Mouse (Mus musculus): ENCODE results near the gene Zfp784. TPM values are rescaled to one million over a fixed set of nuclear protein-coding genes. Genes with fewer than 3 reads are reported as not detected.

Gene Zfp784
- 2.8 TPM for polyA plus RNA-seq (2014; fragmentation: Illumina TruSeq; extraction: RNeasy Lipid Tissue Mini Kit (QIAGEN cat#74804); ENCODE audit: insufficient read depth, low read depth, low replicate concordance)

DNA sequence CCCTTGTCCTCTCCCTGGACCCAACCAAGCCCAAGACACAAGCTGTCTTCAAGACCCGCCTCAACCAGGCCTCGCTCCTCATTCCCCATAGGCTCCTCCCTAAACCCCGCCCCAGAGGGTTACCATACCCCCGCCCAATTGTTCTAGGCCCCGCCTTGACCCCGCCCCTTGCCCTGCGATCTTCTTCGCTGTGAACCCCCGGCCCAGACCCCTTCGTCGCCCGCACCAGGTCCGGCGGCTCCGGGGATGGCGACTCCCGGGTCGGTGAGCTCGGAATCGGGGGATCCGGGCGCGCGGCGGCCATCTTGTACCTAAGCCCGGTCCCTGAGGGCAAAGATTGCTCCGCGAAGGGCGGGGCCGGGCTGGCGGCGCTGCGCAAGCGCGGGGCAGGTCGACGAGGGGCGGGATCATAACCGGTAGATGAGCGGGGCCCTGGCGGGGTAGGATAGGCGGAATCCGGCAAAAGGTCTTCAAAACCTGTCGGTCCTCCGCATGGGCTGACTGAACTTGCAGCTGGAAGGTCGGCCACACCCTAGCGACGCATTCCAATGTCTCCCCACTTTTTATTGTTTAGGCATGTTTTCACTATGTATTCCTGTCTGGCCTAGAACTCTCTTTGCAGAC, at the start of gene Zfp784:
Gene Zfp784, minus strand, starts transcription at position 338 of the 624 bp plus-strand sequence.

DNA sequence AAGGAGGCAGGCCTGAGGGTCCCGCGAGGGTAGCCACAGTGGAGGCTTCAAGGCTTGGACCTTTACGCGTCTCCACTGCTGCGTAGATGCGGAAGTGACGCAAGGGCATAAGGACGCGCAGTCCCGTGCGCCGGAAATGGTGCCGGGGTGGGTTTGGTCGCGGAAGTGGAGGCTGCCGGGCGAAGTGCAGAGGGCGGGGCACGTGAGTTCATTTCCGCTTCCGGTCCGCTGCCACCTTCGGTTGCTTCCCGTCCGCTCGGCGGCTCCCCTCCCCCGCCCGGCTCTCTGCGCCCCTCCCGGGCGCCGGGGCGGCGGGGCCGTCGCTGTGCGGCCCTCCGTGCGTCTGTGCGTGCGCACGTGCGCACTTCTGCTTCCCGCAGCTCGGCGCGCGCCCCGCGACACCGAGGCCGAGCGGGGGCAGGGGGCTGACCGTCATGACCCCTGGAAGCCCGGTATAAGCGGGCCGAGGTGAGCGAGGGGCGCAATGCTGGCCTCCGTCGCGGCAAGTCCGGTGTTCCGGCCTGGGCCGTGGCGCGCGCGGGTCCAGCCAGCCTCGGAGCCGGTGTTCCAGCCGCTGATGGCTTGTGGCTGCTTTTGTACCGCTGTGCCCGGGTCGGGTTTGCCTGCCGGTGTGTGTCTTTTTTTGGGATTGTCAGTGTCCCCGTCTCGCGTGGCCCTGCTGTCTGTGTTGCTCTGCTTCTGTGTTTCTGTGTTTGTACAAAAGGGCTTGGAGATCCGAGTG, 41.9 kb upstream of the Zfp784 start, which contains the start of gene Epn1:
Gene Epn1, plus strand, starts transcription at position 226 of the 742 bp plus-strand sequence.

DNA sequence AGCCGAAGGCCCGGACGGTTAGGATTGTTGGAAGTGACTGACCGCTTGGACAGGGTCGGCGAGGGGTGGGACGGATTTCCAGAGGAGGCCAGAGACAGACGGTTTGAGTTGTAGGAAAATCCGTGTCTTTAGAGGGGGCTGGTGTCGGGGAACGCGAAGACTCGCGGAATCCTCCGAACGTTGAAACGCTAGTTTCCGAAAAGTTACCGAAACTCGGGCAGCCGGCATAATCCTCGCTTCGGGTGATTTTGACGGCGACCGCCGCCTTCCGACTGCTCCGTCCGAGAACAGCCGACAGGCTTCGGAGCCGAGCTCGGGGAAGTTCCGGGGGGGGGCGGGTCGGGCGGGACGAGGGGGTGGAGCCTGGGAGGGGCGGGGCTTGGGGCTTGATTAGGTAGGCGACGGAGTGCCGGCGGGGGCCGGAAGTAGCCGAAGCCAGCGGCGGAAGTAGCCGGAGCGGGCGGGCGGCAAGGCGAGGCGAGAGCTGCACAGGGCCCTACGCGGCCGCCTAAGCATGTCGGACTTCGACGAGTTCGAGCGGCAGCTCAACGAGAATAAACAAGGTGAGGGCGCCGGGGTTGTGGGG, 23.6 kb upstream of the Zfp784 start, which contains the start of gene U2af2:
Gene U2af2, plus strand, starts transcription at position 370 of the 586 bp plus-strand sequence.

DNA sequence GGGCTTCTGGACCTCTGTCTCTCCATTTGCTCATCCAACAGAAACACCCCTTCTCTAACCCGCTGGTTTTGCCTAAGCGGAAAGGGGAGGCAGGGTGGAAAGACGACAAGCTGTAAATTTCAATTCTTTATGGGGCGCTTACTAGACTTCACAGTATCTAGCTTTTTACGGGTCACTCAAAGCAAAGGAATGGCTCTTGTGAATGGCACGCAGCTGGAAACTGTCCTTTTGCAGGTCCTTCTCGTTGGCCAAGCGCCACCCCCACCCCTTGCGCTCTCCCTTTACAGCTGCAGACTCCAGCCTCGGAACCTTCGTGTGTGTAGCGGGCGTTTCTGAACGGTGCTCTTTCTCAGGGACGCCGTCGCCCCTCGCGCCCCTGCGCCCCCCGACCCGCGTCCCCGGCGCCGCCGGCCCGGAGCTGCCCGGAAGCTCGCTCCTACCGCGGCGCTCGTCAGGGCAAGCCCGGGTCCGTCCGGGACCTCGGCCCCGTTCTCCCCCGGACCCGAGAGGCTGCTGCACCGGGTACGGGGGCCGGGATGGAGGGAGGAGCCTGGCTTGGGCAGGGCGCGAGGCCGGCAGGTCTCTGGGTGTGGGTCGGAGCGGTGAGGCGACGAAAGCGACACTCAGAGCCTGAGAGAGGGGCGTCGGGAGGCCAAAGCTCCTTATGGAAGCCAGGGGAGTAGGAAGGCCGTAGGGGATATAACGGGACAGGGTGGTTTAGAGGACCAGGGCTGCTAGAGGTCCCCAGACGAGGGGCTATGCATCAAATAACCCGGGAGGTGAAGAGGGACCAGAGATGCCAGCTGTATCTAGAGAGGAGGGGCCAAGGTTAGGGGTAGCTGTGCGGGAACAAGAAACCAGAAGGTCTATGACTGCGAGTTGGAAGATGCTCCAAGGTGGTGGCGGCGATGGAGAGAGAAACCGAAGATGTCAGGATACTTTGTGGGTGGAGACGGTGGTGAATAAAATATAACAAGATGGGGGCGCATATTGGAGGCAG, 13.2 kb upstream of the Zfp784 start, which contains the start of gene Zfp580:
Gene Zfp580, plus strand, starts transcription at position 346 of the 1,000 bp plus-strand sequence.

DNA sequence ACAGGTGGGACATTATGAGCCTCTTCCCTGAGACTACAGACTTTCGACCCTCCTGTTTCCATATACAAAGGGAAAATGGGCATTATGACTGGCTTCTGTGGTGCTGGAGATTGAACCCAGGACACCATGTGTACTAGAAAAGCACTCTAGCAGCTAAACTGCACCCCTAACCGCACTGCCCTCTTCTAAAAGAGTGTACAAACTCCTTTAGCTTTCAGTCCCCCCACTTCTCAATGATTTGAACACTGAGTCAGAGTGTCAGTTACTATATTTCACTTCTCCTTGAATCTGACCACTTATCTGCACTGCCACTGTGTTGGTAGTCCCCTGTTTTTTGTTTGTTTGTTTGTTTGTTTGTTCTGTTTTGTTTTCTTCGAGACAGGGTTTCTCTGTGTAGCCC, 4.4 kb downstream of the Zfp784 start, which contains the start of gene 4632433K11Rik:
Gene 4632433K11Rik, plus strand, starts transcription at position 301 of the 400 bp plus-strand sequence.

DNA sequence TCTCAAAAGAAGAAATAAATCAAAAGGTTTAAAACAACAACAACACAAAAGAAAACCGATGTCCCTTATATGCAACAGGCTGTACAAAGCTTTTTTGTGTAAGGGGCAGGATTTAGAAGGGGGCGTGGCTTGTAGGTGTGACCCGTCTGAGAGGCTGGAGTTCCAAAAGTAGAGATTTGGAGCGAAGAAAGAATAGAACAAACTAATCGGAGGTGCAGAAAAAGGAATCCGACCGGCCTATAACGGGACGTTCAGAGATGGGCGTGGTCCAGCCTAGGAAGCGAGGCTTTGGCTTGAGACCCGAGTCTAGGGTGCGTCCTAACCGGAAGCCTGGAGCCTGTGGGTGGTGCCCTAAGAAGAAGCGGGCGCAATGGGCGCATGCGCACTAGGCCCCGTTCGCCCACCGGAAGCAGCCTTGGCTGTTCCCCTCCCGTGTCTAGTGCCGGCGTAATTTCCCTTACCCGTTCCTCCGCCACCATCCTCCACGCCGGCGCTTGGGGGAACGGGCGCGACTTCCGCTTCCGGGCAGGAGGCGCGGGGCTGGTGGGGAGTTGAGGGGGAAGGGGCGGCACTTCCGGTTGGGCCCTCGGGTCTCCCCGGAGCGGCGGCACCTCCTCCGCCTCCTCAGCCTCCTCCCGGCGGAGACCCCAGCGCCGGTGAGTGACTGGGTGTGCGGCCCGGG, 18.1 kb downstream of the Zfp784 start, which contains the start of the genes Zfp865 and Ccdc106:
Gene Zfp865, plus strand, starts transcription at position 377 of the 682 bp plus-strand sequence.
Gene Ccdc106, plus strand, starts transcription at position 554 of the 682 bp plus-strand sequence.

DNA sequence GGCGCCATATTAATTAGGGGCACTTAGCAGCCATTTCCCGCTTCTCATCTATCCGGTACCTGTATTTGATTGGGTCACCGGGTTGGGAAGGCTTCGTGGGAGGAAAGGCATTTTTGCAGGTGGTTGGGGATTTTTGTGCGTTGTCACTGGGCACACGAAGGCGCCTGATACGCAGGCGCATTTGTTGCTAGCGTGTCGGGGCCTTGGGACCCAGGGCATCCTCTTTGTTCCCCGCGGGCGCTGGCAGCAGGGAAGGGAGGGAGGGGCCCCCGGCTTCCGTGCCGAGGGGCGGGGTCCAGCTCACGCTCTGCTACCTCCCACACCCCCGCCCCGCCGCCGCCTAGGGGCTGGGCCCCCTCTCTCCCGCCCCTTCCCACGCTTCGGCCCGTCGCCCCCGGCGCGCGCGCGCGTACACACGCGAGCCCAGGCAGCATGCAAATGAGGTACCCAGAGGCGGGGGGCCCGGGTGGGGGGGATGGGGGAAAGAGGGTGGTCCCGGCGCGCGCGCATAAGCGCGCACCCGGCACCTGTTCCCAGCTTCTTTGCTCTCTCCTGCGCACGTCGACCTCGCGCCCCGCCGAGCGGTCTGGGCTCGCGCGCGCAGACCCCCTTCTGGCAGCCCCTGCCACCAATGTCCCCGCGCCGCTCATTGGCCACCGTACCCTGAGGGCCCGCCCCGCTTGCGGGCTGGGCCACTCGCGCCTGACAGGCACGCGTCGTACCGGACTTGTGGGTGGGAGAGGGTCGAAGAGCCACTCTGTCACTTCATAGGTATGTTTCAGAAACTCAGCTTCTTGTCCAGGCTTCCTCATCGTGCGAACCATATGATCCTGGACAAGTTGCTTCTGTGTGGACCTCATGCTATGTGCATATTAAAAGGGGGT, 22.9 kb downstream of the Zfp784 start, which contains the start of gene Gm44973:
Gene Gm44973, plus strand, starts transcription at position 379 of the 884 bp plus-strand sequence.

DNA sequence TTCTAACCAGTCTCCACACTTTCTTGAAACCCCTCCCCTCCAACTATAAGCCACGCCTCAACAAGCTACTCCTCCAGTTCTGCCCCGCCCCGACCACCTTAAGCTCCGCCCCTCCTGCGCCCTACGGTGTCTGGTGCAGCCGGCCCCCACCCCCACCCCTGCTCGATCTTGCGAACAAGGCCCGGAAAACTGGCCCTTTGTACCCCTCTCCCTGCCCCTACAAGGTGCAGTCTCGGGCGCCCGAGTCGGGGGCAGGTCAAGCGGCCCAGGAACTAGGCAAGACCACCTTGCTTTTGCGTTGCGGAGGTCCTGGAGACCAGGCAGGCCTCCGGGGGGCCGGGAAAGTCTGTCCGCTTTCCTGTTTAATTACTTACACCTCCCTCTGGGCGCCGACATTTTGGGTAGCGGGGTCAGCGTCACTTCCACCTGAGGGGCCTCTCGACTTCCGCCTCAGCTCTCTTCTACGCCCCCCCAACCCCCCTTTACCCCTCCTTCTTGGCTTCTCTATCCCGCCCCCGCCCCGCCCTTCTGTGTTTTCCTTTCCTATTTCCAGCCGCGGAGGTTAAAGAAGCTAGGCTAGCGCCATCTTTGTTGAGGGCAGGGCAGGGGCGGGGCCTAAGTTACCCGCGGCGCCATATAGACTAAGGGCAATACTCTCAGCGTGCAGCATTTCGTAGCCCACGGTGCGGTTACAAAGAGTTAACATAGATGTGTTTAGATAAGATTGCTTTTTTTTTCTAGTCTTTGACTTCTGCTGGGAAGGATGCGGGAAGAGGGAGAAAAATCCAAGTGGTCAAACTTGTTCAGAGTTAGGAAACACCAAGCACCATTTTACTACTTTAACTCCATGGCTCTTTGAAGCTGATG, 23.8 kb downstream of the Zfp784 start, which contains the start of the genes Zfp524 and Fiz1:
Gene Zfp524, plus strand, starts transcription at position 165 of the 867 bp plus-strand sequence.
Gene Fiz1, minus strand, starts transcription at position 447 of the 867 bp plus-strand sequence.

DNA sequence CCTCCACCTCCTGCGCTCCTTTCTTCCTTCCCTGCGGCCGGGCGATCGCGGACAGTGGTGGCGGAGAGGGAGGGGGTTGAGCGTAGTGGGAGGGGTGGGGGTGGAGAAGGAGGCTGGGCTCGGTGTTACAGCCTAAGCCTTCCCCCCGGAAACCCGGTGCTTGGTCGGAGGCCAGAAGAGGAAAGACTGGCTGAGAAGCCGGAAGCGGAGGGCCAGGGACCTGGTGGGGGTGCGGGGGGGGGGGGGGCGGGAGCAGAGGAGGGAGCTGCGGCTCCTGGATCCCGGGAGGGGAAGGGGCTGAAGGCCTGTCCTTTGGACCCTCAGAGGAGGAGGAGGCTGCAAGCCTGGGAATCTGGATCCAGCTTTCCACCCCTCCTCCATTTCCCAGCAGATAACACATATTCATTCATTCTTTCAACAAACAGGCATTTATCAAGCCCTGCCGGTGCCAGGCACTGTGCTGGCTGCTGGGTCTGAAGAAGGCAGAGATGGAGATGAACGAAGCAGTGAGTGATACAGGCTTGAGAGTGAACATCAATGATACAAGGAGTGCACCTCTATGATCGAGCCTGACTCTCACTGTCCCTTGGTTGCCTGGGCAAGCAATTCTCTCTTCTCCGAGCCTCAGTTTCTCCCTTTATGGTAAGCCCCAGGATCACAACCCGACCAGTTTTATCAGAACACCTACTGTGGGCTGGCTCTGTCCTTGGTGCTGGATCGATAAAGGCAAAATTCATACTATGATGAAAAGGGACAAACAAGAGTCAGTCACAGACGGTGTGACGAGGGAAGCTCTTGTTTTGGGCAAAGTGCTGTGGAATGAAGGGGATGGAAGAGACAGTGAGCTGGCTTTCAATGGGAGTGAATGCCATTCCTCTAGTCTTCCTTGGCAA, 42.0 kb downstream of the Zfp784 start, which contains the start of gene Zfp579:
Gene Zfp579, minus strand, starts transcription at position 156 of the 893 bp plus-strand sequence.

Other genes with a start within 250 kb of the Zfp784 start
- 8.3 TPM for gene Tmem238, start 248.8 kb downstream of the Zfp784 start, polyA plus RNA-seq (2014; fragmentation: Illumina TruSeq; extraction: RNeasy Lipid Tissue Mini Kit (QIAGEN cat#74804); ENCODE audit: insufficient read depth, low read depth, low replicate concordance)
- 809 TPM for gene Rpl28, start 245.6 kb downstream of the Zfp784 start, polyA plus RNA-seq (2014; fragmentation: Illumina TruSeq; extraction: RNeasy Lipid Tissue Mini Kit (QIAGEN cat#74804); ENCODE audit: insufficient read depth, low read depth, low replicate concordance)
- 128 TPM for gene Ube2s, start 225.9 kb downstream of the Zfp784 start, polyA plus RNA-seq (2014; fragmentation: Illumina TruSeq; extraction: RNeasy Lipid Tissue Mini Kit (QIAGEN cat#74804); ENCODE audit: insufficient read depth, low read depth, low replicate concordance)
- 0.48 TPM for gene Shisa7, start 193.8 kb downstream of the Zfp784 start, polyA plus RNA-seq (2014; fragmentation: Illumina TruSeq; extraction: RNeasy Lipid Tissue Mini Kit (QIAGEN cat#74804); ENCODE audit: insufficient read depth, low read depth, low replicate concordance)
- 15.3 TPM for gene Isoc2b, start 168.2 kb downstream of the Zfp784 start, polyA plus RNA-seq (2014; fragmentation: Illumina TruSeq; extraction: RNeasy Lipid Tissue Mini Kit (QIAGEN cat#74804); ENCODE audit: insufficient read depth, low read depth, low replicate concordance)
- gene Isoc2a, start 161.3 kb downstream of the Zfp784 start, polyA plus RNA-seq (2014; fragmentation: Illumina TruSeq; extraction: RNeasy Lipid Tissue Mini Kit (QIAGEN cat#74804); ENCODE audit: insufficient read depth, low read depth, low replicate concordance) = 15.4 TPM
- not detected for gene Gm36210, start 131.9 kb downstream of the Zfp784 start, polyA plus RNA-seq (2014; fragmentation: Illumina TruSeq; extraction: RNeasy Lipid Tissue Mini Kit (QIAGEN cat#74804); ENCODE audit: insufficient read depth, low read depth, low replicate concordance)
- 3.6 TPM for gene Zfp628, start 123.2 kb downstream of the Zfp784 start, polyA plus RNA-seq (2014; fragmentation: Illumina TruSeq; extraction: RNeasy Lipid Tissue Mini Kit (QIAGEN cat#74804); ENCODE audit: insufficient read depth, low read depth, low replicate concordance)
- gene Nat14, start 116.4 kb downstream of the Zfp784 start, polyA plus RNA-seq (2014; fragmentation: Illumina TruSeq; extraction: RNeasy Lipid Tissue Mini Kit (QIAGEN cat#74804); ENCODE audit: insufficient read depth, low read depth, low replicate concordance) = 6.2 TPM
- 1.6 TPM for gene Ssc5d, start 112.7 kb downstream of the Zfp784 start, polyA plus RNA-seq (2014; fragmentation: Illumina TruSeq; extraction: RNeasy Lipid Tissue Mini Kit (QIAGEN cat#74804); ENCODE audit: insufficient read depth, low read depth, low replicate concordance)
- gene Sbk2, start 74.0 kb downstream of the Zfp784 start, polyA plus RNA-seq (2014; fragmentation: Illumina TruSeq; extraction: RNeasy Lipid Tissue Mini Kit (QIAGEN cat#74804); ENCODE audit: insufficient read depth, low read depth, low replicate concordance) = 3.0 TPM
- gene Sbk3, start 67.3 kb downstream of the Zfp784 start, polyA plus RNA-seq (2014; fragmentation: Illumina TruSeq; extraction: RNeasy Lipid Tissue Mini Kit (QIAGEN cat#74804); ENCODE audit: insufficient read depth, low read depth, low replicate concordance) = 4.7 TPM
- 23.2 TPM for gene Zfp579, start 42.3 kb downstream of the Zfp784 start, polyA plus RNA-seq (2014; fragmentation: Illumina TruSeq; extraction: RNeasy Lipid Tissue Mini Kit (QIAGEN cat#74804); ENCODE audit: insufficient read depth, low read depth, low replicate concordance)
- gene Zfp524, start 24.0 kb downstream of the Zfp784 start, polyA plus RNA-seq (2014; fragmentation: Illumina TruSeq; extraction: RNeasy Lipid Tissue Mini Kit (QIAGEN cat#74804); ENCODE audit: insufficient read depth, low read depth, low replicate concordance) = 22.7 TPM
- 14.4 TPM for gene Fiz1, start 23.7 kb downstream of the Zfp784 start, polyA plus RNA-seq (2014; fragmentation: Illumina TruSeq; extraction: RNeasy Lipid Tissue Mini Kit (QIAGEN cat#74804); ENCODE audit: insufficient read depth, low read depth, low replicate concordance)
- gene Gm44973, start 22.9 kb downstream of the Zfp784 start, polyA plus RNA-seq (2014; fragmentation: Illumina TruSeq; extraction: RNeasy Lipid Tissue Mini Kit (QIAGEN cat#74804); ENCODE audit: insufficient read depth, low read depth, low replicate concordance) = not detected
- 8.2 TPM for gene Zfp865, start 18.1 kb downstream of the Zfp784 start, polyA plus RNA-seq (2014; fragmentation: Illumina TruSeq; extraction: RNeasy Lipid Tissue Mini Kit (QIAGEN cat#74804); ENCODE audit: insufficient read depth, low read depth, low replicate concordance)
- gene Ccdc106, start 17.9 kb downstream of the Zfp784 start, polyA plus RNA-seq (2014; fragmentation: Illumina TruSeq; extraction: RNeasy Lipid Tissue Mini Kit (QIAGEN cat#74804); ENCODE audit: insufficient read depth, low read depth, low replicate concordance) = not detected
- gene 4632433K11Rik, start 4.3 kb downstream of the Zfp784 start, polyA plus RNA-seq (2014; fragmentation: Illumina TruSeq; extraction: RNeasy Lipid Tissue Mini Kit (QIAGEN cat#74804); ENCODE audit: insufficient read depth, low read depth, low replicate concordance) = not detected
- gene Zfp580, start 13.1 kb upstream of the Zfp784 start, polyA plus RNA-seq (2014; fragmentation: Illumina TruSeq; extraction: RNeasy Lipid Tissue Mini Kit (QIAGEN cat#74804); ENCODE audit: insufficient read depth, low read depth, low replicate concordance) = 7.2 TPM
- gene U2af2, start 23.7 kb upstream of the Zfp784 start, polyA plus RNA-seq (2014; fragmentation: Illumina TruSeq; extraction: RNeasy Lipid Tissue Mini Kit (QIAGEN cat#74804); ENCODE audit: insufficient read depth, low read depth, low replicate concordance) = 96.1 TPM
- gene Epn1, start 41.8 kb upstream of the Zfp784 start, polyA plus RNA-seq (2014; fragmentation: Illumina TruSeq; extraction: RNeasy Lipid Tissue Mini Kit (QIAGEN cat#74804); ENCODE audit: insufficient read depth, low read depth, low replicate concordance) = 61.0 TPM
- not detected for gene Rfpl4, start 78.5 kb upstream of the Zfp784 start, polyA plus RNA-seq (2014; fragmentation: Illumina TruSeq; extraction: RNeasy Lipid Tissue Mini Kit (QIAGEN cat#74804); ENCODE audit: insufficient read depth, low read depth, low replicate concordance)
- gene Rasl2-9, start 87.5 kb upstream of the Zfp784 start, polyA plus RNA-seq (2014; fragmentation: Illumina TruSeq; extraction: RNeasy Lipid Tissue Mini Kit (QIAGEN cat#74804); ENCODE audit: insufficient read depth, low read depth, low replicate concordance) = 0.49 TPM
- gene Vmn1r55, start 111.2 kb upstream of the Zfp784 start, polyA plus RNA-seq (2014; fragmentation: Illumina TruSeq; extraction: RNeasy Lipid Tissue Mini Kit (QIAGEN cat#74804); ENCODE audit: insufficient read depth, low read depth, low replicate concordance) = not detected
- gene Vmn1r56, start 158.3 kb upstream of the Zfp784 start, polyA plus RNA-seq (2014; fragmentation: Illumina TruSeq; extraction: RNeasy Lipid Tissue Mini Kit (QIAGEN cat#74804); ENCODE audit: insufficient read depth, low read depth, low replicate concordance) = not detected
- gene Vmn1r57, start 180.0 kb upstream of the Zfp784 start, polyA plus RNA-seq (2014; fragmentation: Illumina TruSeq; extraction: RNeasy Lipid Tissue Mini Kit (QIAGEN cat#74804); ENCODE audit: insufficient read depth, low read depth, low replicate concordance) = not detected

Data from lung, adult 10 weeks (tissue).